Mouse (Mus musculus) adrenal gland, postnatal 4 days (tissue): ENCODE data around the gene Cdc42se1. TPM values are rescaled to one million over a fixed set of nuclear protein-coding genes. Genes with fewer than 3 reads are reported as not detected.

Experiments
- DNase-seq, 2 experiments: peaks; one replicate each; pipeline ENCODE4 v3.0.0; 2021 to 2022; ENCODE audit warnings: low spot score in 2 of 2, mixed read lengths in 2 of 2
- total RNA-seq, 2 experiments: library from RNA; stranded (reverse); gene quantifications; 2 replicates each; pipeline ENCODE4 v1.2.3; 2021

Gene Cdc42se1
- total RNA-seq, 2 experiments from 2014 or later, result 82.6 to 93.1 TPM

GRCm38 (mm10) chr3:95218466-95219137 is 9.9 kb upstream of the Cdc42se1 start:
- no peak for DNase-seq

- no peak for DNase-seq
These were observed 5.5 kb upstream of the Cdc42se1 start for GRCm38 (mm10) chr3:95223041-95223440.

- DNase-seq, result no peak
These were observed 4.2 kb upstream of the Cdc42se1 start for GRCm38 (mm10) chr3:95224295-95224694.

GRCm38 (mm10) chr3:95227214-95227613 is 1.3 kb upstream of the Cdc42se1 start:
- no peak for DNase-seq

GRCm38 (mm10) chr3:95228894-95229780 is 605 bp downstream of the Cdc42se1 start:
- no peak for DNase-seq

- DNase-seq, result peak in 1 of 2 experiments; percentile 23
These were observed 1.4 kb downstream of the Cdc42se1 start for GRCm38 (mm10) chr3:95229781-95230494.

GRCm38 (mm10) chr3:95230495-95231297 is 2.2 kb downstream of the Cdc42se1 start:
- no peak for DNase-seq

GRCm38 (mm10) chr3:95231298-95232221 is 3.0 kb downstream of the Cdc42se1 start, which contains the start of gene Mllt11:
TSS of gene Mllt11 (minus strand) at chr3:95232171.
- DNase-seq, result no peak

- DNase-seq, result no peak
These were observed 4.2 kb downstream of the Cdc42se1 start for GRCm38 (mm10) chr3:95232771-95233170.

- no peak for DNase-seq
These were observed 4.9 kb downstream of the Cdc42se1 start for GRCm38 (mm10) chr3:95233303-95233980.

GRCm38 (mm10) chr3:95235386-95236301 is 7.1 kb downstream of the Cdc42se1 start:
- no peak for DNase-seq

- no peak for DNase-seq
These were observed 9.1 kb downstream of the Cdc42se1 start for GRCm38 (mm10) chr3:95237541-95238099.

GRCm38 (mm10) chr3:95239022-95239421 is 10.5 kb downstream of the Cdc42se1 start:
- DNase-seq, result no peak

- DNase-seq, result no peak
These were observed 11.4 kb downstream of the Cdc42se1 start for GRCm38 (mm10) chr3:95239971-95240370.

- DNase-seq, result no peak
These were observed 12.4 kb downstream of the Cdc42se1 start for GRCm38 (mm10) chr3:95240900-95241299.

GRCm38 (mm10) chr3:95241498-95241897 is 13.0 kb downstream of the Cdc42se1 start, which contains the start of gene Gm128:
TSS of gene Gm128 (minus strand) at chr3:95241598.
- DNase-seq, result no peak

- no peak for DNase-seq
These were observed 14.6 kb downstream of the Cdc42se1 start for GRCm38 (mm10) chr3:95243086-95243485.
